Mouse (Mus musculus) 3T3-L1 (cell line): ENCODE measurements around the gene F11r.

Experiments
- DNase-seq: peaks from one replicate; pipeline ENCODE4 v3.0.0-alpha.2; 2015; ENCODE audit warnings: low read depth, low spot score

Gene F11r

GRCm38 (mm10) chr1:171437264-171438013 is at the start of gene F11r:
Gene F11r (plus strand): TSS chr1:171437535.
- DNase-seq = peak; percentile 39

- DNase-seq = no peak
Observed at GRCm38 (mm10) chr1:171388376-171389102, 48.8 kb upstream of the F11r start, which contains the start of gene Arhgap30. Gene Arhgap30 (plus strand): TSS chr1:171388954.

- no peak for DNase-seq
Observed at GRCm38 (mm10) chr1:171390101-171390500, 47.2 kb upstream of the F11r start.

- no peak for DNase-seq
Observed at GRCm38 (mm10) chr1:171401821-171402220, 35.5 kb upstream of the F11r start.

DNA sequence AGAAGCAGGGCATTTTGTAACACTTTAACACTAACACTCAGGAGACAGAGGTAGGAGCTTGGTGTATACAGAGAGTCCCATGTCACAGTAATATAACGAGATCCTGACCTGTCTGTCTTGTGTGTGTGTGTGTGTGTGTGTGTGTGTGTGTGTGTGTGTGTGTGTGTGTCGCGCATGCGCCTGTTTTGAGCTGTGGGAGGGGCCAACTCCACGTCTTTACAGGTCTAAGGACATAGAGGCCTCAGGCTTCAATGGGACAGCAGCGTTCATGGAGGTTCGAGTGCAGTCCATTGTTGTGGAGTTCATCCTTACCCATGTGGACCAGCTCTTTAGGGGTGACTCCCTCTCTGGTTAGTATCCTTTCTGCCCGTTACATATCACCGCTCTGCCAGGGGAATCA is 34.3 kb upstream of the F11r start:
- no peak for DNase-seq

- DNase-seq = no peak
Observed at GRCm38 (mm10) chr1:171407263-171407662, 30.1 kb upstream of the F11r start.

DNA sequence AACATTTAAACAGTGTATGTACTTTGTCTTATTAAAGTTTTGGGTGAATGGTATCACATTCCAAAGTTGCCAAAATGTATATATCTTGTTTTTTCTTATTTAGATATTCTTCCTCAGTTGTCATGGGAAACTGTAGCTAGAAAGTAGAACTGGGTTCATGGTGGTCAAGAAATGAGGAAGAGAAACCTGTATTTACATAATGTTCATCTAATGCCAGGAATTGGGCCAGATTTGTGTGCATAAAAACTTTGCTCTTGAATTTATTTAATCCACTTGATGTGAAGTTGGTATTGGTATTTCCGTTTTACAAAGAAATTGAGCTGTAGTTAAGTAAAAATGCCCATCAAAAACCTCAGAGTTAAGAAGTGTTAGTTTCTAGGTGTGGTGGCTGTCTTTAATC is 27.1 kb upstream of the F11r start:
- DNase-seq = no peak

GRCm38 (mm10) chr1:171410947-171411484 is 26.3 kb upstream of the F11r start, which contains the start of gene Usf1:
Gene Usf1 (plus strand): TSS chr1:171411313.
- DNase-seq = peak; percentile 96

DNA sequence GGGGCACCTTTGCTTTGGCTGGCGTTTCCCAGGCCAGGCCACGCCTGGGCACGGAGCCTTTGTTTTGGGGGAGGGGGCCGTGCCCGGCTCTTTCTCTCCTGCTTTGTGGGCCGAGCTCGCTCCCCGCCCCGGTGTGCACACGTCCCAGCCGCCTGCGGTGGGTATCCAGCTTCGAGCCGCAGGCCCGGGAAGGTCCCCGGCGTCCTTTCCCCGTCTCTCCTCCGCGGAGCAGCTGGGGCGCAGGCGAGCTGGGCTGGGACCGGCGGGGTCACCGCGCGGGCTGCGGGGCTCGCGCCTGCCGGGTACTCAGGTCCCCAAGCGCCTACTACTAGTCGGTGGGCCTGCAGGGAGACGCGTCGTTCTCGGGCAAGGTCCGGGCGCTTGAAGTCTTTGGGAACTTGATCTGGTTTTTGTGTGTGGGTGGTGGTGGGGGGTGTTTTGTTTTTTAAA is 25.8 kb upstream of the F11r start:
- no peak for DNase-seq

DNA sequence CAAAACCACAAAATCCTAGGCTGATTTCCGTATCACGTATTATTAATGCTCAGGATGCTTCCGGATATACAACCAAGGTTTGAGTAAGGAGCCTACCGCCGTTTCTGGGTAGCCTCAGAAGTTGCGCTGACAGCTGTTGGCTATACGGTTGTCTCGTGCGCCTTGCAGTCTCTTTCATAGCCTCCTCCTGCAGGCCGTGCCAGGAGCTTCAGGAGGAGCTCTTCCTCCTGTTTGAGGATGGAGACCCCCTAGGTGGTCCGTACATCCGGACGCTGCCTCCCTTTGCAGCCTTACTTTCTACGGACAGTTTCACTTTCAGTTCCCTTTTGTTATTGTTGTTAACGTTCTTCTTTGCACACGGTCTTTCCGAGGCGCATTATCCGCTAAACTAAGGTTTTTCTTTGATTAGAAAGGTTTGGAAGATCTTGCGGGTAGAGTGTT is 25.3 kb upstream of the F11r start:
- DNase-seq = peak; percentile 60

DNA sequence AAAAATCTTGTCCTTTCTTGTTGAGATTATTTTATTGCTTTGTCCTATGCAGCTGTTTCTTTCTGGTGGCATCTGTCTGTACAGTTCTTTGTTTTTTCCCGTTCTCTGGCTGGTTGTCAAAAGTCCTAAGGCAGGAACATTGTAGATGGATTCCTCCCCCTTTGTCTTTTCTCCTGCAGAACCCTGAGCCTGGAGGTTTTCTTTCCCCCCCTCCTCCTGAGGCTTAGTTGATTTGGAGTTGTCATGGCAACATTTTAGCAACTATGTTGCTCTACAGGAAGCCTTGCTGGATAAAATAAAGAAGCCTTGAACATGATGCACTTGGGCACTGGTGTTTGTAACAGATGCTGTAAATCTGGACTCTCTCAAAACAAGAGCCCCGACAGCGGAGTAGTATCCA is 24.9 kb upstream of the F11r start:
- peak; percentile 63 for DNase-seq

GRCm38 (mm10) chr1:171413608-171414007 is 23.7 kb upstream of the F11r start:
- DNase-seq = no peak

GRCm38 (mm10) chr1:171418660-171419059 is 18.7 kb upstream of the F11r start, which contains the start of gene Tstd1:
Gene Tstd1 (plus strand): TSS chr1:171418872.
- no peak for DNase-seq

DNA sequence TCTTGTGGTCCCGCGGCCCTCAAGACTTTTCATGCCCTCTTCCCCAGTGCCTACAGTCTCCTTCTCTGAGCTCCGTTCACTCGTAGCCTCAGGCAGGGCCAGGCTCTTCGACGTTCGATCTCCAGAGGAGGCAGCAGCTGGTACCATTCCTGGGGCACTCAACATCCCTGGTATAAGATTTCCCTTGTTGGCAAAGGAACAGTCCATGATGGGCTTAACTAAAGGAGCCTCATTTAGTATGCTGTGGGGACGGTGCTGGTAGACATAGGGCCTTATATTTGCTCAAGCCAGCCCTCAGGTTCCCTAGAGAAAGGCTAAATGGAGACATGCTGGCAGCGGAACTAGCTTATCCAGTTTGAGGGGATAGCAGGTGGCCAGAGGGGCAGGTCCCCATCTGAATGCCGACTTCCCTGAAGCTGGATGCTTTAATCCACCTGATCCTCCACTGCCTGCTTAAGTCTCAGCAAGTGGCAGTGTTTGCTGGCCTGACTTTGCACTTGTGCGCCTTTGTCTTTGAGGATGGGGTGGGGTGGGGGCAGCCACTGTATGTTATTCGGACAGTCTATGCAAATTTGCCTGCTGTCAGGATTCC is 17.9 kb upstream of the F11r start:
- DNase-seq = no peak

DNA sequence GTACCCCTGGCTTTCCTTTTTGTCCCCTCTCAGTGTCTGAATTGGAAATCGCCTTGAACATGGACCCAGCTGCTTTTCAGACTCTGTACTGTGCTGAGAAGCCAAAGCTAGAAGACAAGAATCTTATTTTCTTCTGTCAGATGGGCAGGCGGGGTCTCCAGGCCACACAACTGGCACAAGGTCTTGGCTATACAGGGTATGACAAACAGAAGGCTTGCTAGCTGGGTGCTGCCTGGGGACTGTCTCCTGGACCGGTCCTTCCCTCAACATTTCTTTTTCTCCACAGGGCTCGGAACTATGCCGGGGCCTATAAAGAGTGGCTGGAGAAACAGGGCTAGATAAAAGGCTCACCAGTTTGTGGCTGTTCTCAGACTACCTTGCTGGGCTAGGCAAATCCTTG is 17.4 kb upstream of the F11r start:
- no peak for DNase-seq

- DNase-seq = no peak
Observed at GRCm38 (mm10) chr1:171422504-171423095, 14.7 kb upstream of the F11r start.

GRCm38 (mm10) chr1:171424638-171425037 is 12.7 kb upstream of the F11r start:
- DNase-seq = no peak

GRCm38 (mm10) chr1:171425126-171425525 is 12.2 kb upstream of the F11r start:
- DNase-seq = peak; percentile 34

- DNase-seq = no peak
Observed at GRCm38 (mm10) chr1:171432158-171432557, 5.2 kb upstream of the F11r start.

DNA sequence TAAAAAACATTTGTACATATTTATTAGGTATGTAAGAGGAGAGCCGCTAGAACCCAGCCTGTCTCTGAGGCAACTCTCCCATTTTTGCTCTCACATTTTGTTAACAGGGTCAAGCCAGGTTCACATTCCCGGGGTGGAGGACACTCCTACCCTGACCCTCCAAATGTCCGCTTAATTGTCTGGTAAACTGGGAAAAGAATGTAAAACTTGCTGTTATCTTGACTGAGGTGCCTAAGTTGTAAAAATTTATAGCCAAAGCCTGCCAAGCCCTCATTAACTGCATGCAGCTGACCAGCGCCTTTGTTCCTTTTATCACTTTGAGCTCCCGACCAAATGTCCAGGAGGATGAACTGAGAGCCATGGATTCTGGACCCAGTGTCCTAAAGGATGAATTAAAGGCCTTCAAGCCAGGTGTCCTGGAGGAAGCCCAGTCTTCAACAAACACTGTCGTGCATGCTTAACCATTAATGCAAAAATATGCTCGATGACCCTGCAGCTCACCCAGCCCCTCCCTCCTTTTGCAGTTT is 2.0 kb upstream of the F11r start:
- DNase-seq = no peak

- no peak for DNase-seq
Observed at GRCm38 (mm10) chr1:171435974-171436373, 1.4 kb upstream of the F11r start.
